Mouse (Mus musculus) spleen, postnatal 10 days (tissue): ENCODE data around the gene Gm21863.
"Not testable (repeated sequence)": the region's sequence is repeated elsewhere in the genome, so short reads cannot be mapped to it uniquely, and the experiment has no call there.

Experiments used
- DNase-seq, 2 experiments: peaks; one replicate each; pipeline ENCODE4 v3.0.0; 2021 to 2022; ENCODE audit warnings: low spot score in 2 of 2

The Gm21863 gene

DNA sequence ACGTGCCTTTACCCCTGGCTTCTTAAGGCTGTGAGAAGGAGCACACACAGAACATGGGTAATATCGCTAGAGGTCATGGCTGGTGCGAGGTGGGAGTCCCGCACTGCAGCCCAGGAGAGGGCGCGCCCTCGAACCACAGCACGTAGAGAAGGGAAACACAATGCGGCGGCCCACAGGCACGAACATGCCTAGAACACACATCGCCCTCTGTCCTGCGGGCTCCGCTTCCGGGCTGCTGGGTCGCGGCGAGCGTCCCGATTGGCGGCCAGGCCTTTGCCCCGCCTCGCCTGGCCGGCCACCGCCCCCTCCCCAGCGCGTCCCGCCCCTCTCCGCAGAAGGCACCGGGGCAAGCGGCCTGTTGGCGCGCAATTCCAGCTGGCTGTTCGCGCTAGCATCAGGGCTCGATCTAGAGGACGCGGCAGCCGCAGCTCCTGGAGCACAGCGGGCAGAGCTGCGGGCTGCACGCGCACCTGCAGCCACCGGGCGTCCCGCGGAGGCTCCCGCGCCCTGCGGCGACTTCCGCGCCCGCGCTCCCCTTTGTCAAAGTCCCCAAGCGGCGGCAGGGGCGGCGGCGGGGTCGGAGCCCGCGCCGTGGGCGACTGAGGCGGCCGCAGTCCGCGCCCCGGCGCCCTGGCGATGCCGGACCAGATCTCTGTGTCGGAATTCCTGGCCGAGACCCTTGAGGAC lies at the start of gene Gm21863:
TSS of gene Gm21863 (plus strand) at position 637 of the 687 bp plus-strand sequence.
- not testable (repeated sequence) for DNase-seq

DNA sequence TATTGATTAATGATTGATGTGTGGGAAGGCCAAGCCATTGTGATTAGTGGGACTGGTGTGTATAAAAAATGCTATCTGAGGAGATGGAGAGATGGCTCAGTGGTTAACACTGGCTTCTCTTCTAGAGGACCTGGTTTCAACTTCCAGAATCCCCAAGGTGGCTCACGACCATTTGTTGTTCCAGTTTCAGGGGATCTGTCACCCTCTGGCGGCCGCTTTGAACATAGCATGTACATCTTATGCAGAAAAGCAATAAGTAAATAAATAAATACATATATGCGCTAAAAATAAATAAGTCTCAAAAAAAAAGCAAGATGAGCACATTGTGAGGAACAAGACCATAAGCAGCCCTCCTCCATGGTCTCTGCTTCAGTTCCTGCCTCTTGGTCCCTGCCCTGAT lies 26.3 kb upstream of the Gm21863 start:
- DNase-seq, result not testable (repeated sequence)
